Mouse (Mus musculus): ENCODE data around the gene Neurod2.

Gene Neurod2

GRCm38 (mm10) chr11:98354445-98354844 is 25.0 kb upstream of the Neurod2 start:
- no peak for DNase-seq (ENCODE audit: low spot score)

DNA sequence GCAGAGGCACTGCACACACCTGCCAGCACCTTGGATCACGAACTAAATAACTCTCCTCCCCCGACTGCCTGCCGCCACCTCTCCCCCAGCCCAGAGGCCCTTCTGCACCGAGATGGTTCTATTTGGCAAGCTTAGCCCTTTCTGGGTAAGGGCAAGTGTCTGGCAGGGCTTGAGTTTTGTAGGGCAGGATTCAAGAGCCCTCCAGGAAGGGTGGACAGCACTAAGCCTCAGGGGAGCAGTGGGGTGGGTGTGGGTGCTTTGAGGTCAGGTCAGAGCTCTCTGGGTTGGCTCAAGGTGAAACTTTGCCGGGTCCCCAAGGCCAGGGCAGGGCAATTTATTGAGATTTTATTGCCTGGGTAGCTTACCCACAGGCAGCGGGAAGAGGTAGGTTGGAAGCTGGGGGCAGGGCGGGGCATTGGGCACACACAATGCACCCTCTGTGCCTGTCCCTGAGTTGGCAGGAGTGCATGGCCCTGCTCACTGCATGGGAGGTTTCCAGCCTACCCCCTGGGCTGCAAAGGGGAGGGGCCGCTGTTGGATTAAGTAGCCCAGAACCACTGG is 24.3 kb upstream of the Neurod2 start:
- DNase-seq (ENCODE audit: low spot score): no peak

DNA sequence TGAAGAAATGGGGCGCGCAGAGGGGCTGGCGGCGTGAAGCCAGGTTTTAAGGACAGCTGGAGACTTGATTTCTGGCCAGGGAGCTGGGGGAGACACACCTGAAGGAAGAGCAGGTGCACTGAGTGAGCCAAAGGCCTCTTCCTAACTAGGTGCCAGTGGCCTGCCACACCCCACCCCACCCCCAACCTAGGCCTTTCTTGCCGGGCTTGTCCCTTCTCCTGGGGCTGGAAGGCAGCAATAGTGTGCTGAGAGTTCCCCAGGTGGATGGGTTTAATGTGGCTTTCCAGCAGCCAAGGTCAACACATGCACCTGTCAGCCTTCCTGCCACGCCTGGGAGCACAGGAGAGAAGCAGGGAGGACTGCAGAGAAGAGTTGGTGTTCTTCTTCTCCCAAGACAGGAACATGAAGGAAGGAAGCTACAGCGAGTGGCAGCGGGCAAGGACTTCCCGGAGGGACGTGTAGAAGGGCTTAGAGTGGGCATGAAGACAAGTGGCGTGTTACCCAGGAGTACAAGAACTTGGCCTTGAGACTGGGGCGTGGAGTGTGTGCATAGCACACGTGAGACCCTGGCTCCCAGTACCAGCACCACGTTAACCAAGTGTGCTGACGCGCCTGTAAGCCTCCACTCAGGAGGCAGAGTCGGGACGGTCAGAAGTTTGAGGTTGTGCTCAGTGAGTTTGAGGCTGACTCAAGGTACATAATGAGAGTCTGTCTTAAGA is 23.0 kb upstream of the Neurod2 start:
- no peak for DNase-seq (ENCODE audit: low spot score)

- DNase-seq (ENCODE audit: low spot score): no peak
These were observed 19.9 kb upstream of the Neurod2 start for GRCm38 (mm10) chr11:98349308-98349707.

DNA sequence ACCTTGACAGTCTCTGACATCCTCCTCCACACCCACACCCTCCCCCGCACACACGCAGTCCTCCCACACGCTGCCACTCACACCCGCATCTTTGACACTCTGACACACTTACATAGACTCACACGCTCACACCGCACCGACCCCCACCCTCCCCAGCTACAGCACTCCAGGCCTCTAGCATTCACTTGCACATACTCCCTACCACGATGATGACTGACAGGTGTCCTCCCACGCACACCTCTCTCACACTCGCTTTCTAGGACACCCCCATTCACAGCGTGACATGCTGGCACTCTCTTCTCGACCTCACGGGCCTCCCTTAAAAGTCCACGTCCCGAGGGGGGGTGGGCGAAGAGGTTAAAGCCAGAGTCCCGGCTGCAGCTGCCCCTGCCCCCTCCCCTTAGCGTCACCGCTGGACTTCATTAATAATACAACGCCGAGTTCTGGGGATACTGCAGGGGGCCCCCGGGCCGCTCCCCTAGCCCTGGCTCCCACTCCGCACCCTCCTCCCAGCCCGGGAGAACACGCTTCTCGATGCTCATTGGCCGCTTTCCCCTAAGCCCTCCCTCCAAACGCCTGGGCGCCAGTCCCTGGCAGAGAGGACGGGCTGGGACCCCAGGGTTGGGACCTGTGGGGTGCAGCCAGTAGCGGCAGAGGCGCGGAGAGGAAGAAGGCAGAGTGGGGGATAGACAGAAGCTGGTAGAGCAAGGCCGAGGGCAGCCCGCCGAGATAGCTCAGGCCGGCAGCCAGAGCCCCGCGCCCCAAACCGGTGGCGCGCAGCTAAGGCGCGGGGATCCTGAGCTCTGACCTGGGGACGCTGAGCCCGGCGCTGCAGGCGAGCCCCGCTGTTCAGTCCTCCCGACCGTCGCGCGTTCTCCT is 18.9 kb upstream of the Neurod2 start, which contains the start of gene Ppp1r1b:
Gene Ppp1r1b, plus strand, starts transcription at position 322 of the 879 bp plus-strand sequence.
- no peak for DNase-seq (ENCODE audit: low spot score)

DNA sequence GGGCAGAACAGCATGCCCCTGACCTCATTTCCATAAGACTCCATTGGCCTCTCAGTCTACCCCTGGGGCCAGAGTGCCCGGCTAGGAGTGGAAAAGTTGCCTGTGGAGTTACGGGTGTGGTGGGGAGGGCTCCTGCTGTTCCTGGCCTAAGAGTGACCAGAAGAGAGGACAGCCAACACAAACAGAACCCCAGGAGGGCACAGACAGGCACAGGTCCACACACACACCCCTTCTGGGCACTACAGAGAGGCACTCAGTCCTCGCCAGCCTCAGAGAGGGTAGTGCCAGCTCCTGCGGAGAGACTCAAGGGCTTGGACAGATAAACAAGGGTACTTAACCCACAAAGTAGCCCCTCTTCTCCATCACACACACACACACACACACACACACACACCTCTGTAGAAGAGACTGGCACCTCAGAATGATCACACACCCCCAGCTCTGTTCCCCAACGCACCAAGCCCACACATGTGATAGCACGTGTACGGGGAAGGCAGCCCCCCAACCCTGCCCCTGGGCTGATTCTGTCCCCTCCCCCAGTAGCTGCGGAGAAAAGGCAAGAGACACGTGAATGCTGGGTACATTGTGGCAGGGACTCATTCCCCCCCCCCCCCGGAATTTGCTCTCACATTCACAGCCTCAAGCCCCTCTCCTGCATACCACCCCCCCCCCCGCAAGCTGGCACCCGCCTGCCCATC is 18.1 kb upstream of the Neurod2 start:
- DNase-seq (ENCODE audit: low spot score): no peak

GRCm38 (mm10) chr11:98346168-98346567 is 16.7 kb upstream of the Neurod2 start:
- no peak for DNase-seq (ENCODE audit: low spot score)

- DNase-seq (ENCODE audit: low spot score): peak; percentile 69
These were observed 15.8 kb upstream of the Neurod2 start for GRCm38 (mm10) chr11:98345253-98345652.

- peak; percentile 99 for DNase-seq (ENCODE audit: low spot score)
These were observed 12.8 kb upstream of the Neurod2 start for GRCm38 (mm10) chr11:98342000-98342945.

- no peak for DNase-seq (ENCODE audit: low spot score)
These were observed 11.7 kb upstream of the Neurod2 start for GRCm38 (mm10) chr11:98341174-98341573.

- DNase-seq (ENCODE audit: low spot score): no peak
These were observed 11.1 kb upstream of the Neurod2 start for GRCm38 (mm10) chr11:98340597-98340996.

GRCm38 (mm10) chr11:98339679-98340287 is 10.3 kb upstream of the Neurod2 start:
- no peak for DNase-seq (ENCODE audit: low spot score)

- DNase-seq (ENCODE audit: low spot score): no peak
These were observed 9.6 kb upstream of the Neurod2 start for GRCm38 (mm10) chr11:98339071-98339501.

GRCm38 (mm10) chr11:98338507-98338961 is 9.1 kb upstream of the Neurod2 start:
- DNase-seq (ENCODE audit: low spot score): no peak

DNA sequence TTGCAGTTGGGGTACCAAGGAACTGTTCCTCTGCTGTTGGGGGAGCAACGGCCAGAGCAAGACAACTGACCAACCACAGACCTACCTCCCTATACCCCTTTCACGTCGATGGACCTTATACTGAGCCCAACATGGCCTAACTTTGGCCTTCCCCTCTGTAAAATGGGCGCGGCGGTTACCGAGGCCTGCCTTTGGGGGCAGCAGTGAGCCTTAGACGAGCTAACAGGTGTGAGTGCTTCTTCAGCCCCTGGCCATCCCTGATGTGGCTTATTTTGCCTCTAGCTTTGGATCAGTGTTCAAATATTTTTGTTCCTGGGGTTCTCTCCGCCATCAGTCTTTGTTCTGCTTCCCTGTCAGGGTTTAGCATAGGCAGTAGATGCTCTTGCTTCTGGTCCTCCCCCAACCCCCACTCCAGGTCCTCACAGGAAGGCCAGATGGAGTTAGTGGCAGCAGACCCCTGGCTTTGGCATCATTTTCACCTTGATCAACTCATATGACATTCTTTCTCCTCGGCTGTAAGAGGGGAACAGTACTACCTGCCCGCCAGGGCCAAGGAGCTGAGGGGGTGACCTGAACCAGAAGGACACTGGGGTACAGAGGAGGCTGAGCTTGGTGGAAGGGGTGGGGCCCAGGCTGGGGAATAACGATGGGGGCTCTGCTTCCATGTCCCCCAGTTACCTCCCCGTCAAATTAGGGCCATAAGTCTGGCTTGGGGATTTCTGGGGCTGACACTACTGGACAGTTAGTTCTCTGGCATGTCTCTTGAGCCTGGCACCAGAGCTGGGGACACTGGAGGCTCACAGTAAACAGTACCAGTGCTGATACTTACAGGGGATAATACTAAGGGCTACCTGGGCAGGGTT is 7.0 kb upstream of the Neurod2 start:
- DNase-seq (ENCODE audit: low spot score): no peak

GRCm38 (mm10) chr11:98335250-98335649 is 5.8 kb upstream of the Neurod2 start:
- DNase-seq (ENCODE audit: low spot score): no peak

DNA sequence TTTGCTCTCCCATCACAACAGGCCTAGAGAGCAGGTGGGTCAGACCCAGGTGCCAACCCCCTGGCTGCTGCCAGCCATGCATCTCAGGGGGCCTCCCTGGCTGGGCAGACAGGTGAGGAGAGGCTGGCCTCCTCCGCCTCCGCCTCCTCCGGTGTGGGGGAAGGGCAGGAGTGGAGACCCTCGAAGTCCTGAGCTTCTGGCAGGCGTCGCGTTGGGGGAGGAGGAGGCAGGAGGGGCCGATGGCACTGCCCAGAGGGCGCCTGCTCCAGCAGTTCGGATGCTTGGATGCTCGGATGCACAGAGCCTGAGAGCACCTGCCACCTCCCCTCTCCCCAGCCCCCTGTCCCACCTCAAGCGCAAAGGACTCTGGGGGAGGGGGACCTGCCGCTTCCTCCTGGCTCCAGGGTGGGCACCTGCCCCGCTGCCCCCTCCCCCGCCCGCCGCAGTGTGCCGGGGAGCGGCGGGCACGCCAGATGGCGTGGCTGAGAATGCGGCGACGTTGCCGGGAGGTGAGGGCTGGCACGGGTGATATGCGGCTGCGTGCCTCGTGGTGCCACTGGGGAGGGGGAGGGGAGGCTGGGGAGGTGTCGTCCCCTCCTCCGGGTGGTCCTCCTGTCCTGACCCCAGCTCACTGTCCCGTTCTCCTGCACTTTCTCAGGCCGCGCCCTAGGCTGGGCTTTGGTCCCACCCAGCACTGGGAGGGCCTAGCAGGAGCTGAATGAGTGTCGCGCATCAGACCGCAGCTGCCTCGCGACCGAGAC is 4.7 kb upstream of the Neurod2 start:
- no peak for DNase-seq (ENCODE audit: low spot score)

- no peak for DNase-seq (ENCODE audit: low spot score)
These were observed 3.8 kb upstream of the Neurod2 start for GRCm38 (mm10) chr11:98333263-98333696.

DNA sequence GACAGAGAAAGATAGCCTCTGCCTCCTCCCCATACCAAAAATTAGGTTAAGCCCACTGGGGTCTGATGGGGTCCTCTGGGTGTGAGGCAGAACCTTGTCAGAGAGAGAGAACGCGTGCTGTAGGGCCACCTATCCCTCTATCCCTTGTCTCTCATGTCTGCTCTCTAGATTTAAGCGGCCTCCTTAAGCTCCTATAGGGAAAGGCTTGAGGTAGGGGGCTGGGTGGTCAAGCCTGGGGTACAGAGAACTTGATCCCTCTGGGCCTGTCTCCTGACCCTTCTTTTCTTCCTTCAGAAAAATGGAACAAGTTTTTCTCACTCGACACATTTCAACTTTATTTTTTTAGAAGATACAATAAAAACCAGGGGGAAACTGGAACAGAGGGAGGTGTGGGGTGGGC is 3.4 kb upstream of the Neurod2 start:
- DNase-seq (ENCODE audit: low spot score): no peak

Measured in ovary, postnatal 10 days (tissue).